Mouse (Mus musculus): ENCODE measurements at regions not wholly inside any gene's neighbourhood (a gene's known extent, or its start where the extent isn't known, plus 50 kb on each side); places are given as distances from the start of the nearest gene placed in this dataset.

- TF ChIP-seq CTCF (IDR thresholded peaks at IDR 0.05), result no peak
- H3K4me3 ChIP-seq (ENCODE audit: low read depth, low read length), result no peak overlapping the region
- no peak overlapping the region for H3K9ac ChIP-seq (replicated peaks; ENCODE audit: low read length, poor library complexity, severe bottlenecking)
- no peak overlapping the region for H3K4me2 ChIP-seq (ENCODE audit: low read depth, low read length, poor library complexity, severe bottlenecking)
- no peak for ATAC-seq (ENCODE audit: low FRiP score)
- no peaks in the 10 kb centered on the region for H3K27me3 ChIP-seq (ENCODE audit: insufficient read depth, low read length)
- no peak for DNase-seq (ENCODE audit: low spot score)
- no peaks in the 10 kb centered on the region for H3K9me3 ChIP-seq (ENCODE audit: low read length)
- H3K4me1 ChIP-seq (ENCODE audit: insufficient read depth, low read length), result no peaks in the 10 kb centered on the region
- WGBS, result 89% methylated on average over 1 of the region's 1 CpGs
- no peak overlapping the region for H3K27ac ChIP-seq (ENCODE audit: low read depth, low read length)
- H3K36me3 ChIP-seq (ENCODE audit: insufficient read depth, low read length), result no peaks in the 10 kb centered on the region
These were observed 881.9 kb upstream of the Gm5150 start for GRCm38 (mm10) chr3:16888132-16888531.

- Histone ChIP-seq H3K27me3 (ENCODE audit: insufficient read depth, low read length) (no peaks in the 10 kb centered on the region), H3K27ac (ENCODE audit: low read depth, low read length) (peak overlapping the region; percentile 26; the same call in 1 of the 2 replicates), H3K4me1 (ENCODE audit: insufficient read depth, low read length) (peaks cover 2% of the 10 kb centered on the region; the same call in 1 of the 2 replicates), H3K4me2 (ENCODE audit: low read depth, low read length, poor library complexity, severe bottlenecking) (no peak overlapping the region), H3K9ac (replicated peaks; ENCODE audit: low read length, poor library complexity, severe bottlenecking) (no peak overlapping the region), H3K9me3 (ENCODE audit: low read length) (no peaks in the 10 kb centered on the region), H3K36me3 (ENCODE audit: insufficient read depth, low read length) (no peaks in the 10 kb centered on the region), H3K4me3 (ENCODE audit: low read depth, low read length) (no peak overlapping the region)
- no peak for TF ChIP-seq CTCF (IDR thresholded peaks at IDR 0.05)
- DNase-seq (ENCODE audit: low spot score) (no peak), ATAC-seq (ENCODE audit: low FRiP score) (no peak; the same call in 1 of the 2 replicates)
- 56% methylated on average over 2 of the region's 2 CpGs for WGBS
These were observed 866.3 kb upstream of the Gm5150 start for GRCm38 (mm10) chr3:16872337-16873117.

- Histone ChIP-seq H3K9ac (replicated peaks; ENCODE audit: low read length, poor library complexity, severe bottlenecking) (no peak overlapping the region), H3K9me3 (ENCODE audit: low read length) (no peaks in the 10 kb centered on the region), H3K36me3 (ENCODE audit: insufficient read depth, low read length) (no peaks in the 10 kb centered on the region), H3K4me3 (ENCODE audit: low read depth, low read length) (no peak overlapping the region), H3K4me1 (ENCODE audit: insufficient read depth, low read length) (no peaks in the 10 kb centered on the region), H3K27me3 (ENCODE audit: insufficient read depth, low read length) (no peaks in the 10 kb centered on the region), H3K27ac (ENCODE audit: low read depth, low read length) (no peak overlapping the region), H3K4me2 (ENCODE audit: low read depth, low read length, poor library complexity, severe bottlenecking) (no peak overlapping the region)
- WGBS, result 20% methylated on average over 1 of the region's 1 CpGs
- DNase-seq (ENCODE audit: low spot score) (no peak), ATAC-seq (ENCODE audit: low FRiP score) (peak; percentile 50; the same call in 1 of the 2 replicates)
- TF ChIP-seq CTCF (IDR thresholded peaks at IDR 0.05), result no peak
These were observed 853.8 kb upstream of the Gm5150 start for GRCm38 (mm10) chr3:16860034-16860433.

GRCm38 (mm10) chr3:16858931-16859330 is 852.7 kb upstream of the Gm5150 start:
- no peak overlapping the region for H3K4me3 ChIP-seq (ENCODE audit: low read depth, low read length)
- H3K4me2 ChIP-seq (ENCODE audit: low read depth, low read length, poor library complexity, severe bottlenecking), result no peak overlapping the region
- no peaks in the 10 kb centered on the region for H3K27me3 ChIP-seq (ENCODE audit: insufficient read depth, low read length)
- no peaks in the 10 kb centered on the region for H3K9me3 ChIP-seq (ENCODE audit: low read length)
- ATAC-seq (ENCODE audit: low FRiP score), result no peak
- no peak overlapping the region for H3K27ac ChIP-seq (ENCODE audit: low read depth, low read length)
- no peaks in the 10 kb centered on the region for H3K36me3 ChIP-seq (ENCODE audit: insufficient read depth, low read length)
- no peaks in the 10 kb centered on the region for H3K4me1 ChIP-seq (ENCODE audit: insufficient read depth, low read length)
- no peak overlapping the region for H3K9ac ChIP-seq (replicated peaks; ENCODE audit: low read length, poor library complexity, severe bottlenecking)
- TF ChIP-seq CTCF (IDR thresholded peaks at IDR 0.05), result no peak
- no peak for DNase-seq (ENCODE audit: low spot score)
- 60% methylated on average over 2 of the region's 2 CpGs for WGBS

- H3K27me3 ChIP-seq (ENCODE audit: insufficient read depth, low read length), result no peaks in the 10 kb centered on the region
- no peak overlapping the region for H3K4me3 ChIP-seq (ENCODE audit: low read depth, low read length)
- no peak for TF ChIP-seq CTCF (IDR thresholded peaks at IDR 0.05)
- no peaks in the 10 kb centered on the region for H3K9me3 ChIP-seq (ENCODE audit: low read length)
- peak overlapping the region; percentile 86 for H3K27ac ChIP-seq (ENCODE audit: low read depth, low read length)
- DNase-seq (ENCODE audit: low spot score) (peak; percentile 39), ATAC-seq (ENCODE audit: low FRiP score) (no peak)
- WGBS, result 34% methylated on average over 2 of the region's 2 CpGs
- H3K9ac ChIP-seq (replicated peaks; ENCODE audit: low read length, poor library complexity, severe bottlenecking), result no peak overlapping the region
- no peaks in the 10 kb centered on the region for H3K36me3 ChIP-seq (ENCODE audit: insufficient read depth, low read length)
- H3K4me1 ChIP-seq (ENCODE audit: insufficient read depth, low read length), result no peaks in the 10 kb centered on the region
- H3K4me2 ChIP-seq (ENCODE audit: low read depth, low read length, poor library complexity, severe bottlenecking), result no peak overlapping the region
These were observed 849.0 kb upstream of the Gm5150 start for GRCm38 (mm10) chr3:16855251-16855650.

GRCm38 (mm10) chr3:16853992-16854391 is 847.8 kb upstream of the Gm5150 start:
- H3K4me1 ChIP-seq (ENCODE audit: insufficient read depth, low read length), result no peaks in the 10 kb centered on the region
- H3K27ac ChIP-seq (ENCODE audit: low read depth, low read length), result peak overlapping the region; percentile 86
- peak overlapping the region; percentile 42; the same call in 1 of the 2 replicates for H3K9ac ChIP-seq (replicated peaks; ENCODE audit: low read length, poor library complexity, severe bottlenecking)
- DNase-seq (ENCODE audit: low spot score) (peak; percentile 74), ATAC-seq (ENCODE audit: low FRiP score) (peak; percentile 90)
- no peak overlapping the region for H3K4me3 ChIP-seq (ENCODE audit: low read depth, low read length)
- WGBS, result 22% methylated on average over 5 of the region's 5 CpGs
- H3K27me3 ChIP-seq (ENCODE audit: insufficient read depth, low read length), result no peaks in the 10 kb centered on the region
- H3K4me2 ChIP-seq (ENCODE audit: low read depth, low read length, poor library complexity, severe bottlenecking), result 0 out of 2 replicates have a peak overlapping the region, but pooled peaks have one; percentile 10
- TF ChIP-seq CTCF (IDR thresholded peaks at IDR 0.05), result peak; percentile 72
- H3K36me3 ChIP-seq (ENCODE audit: insufficient read depth, low read length), result no peaks in the 10 kb centered on the region
- no peaks in the 10 kb centered on the region for H3K9me3 ChIP-seq (ENCODE audit: low read length)

Data from midbrain, postnatal 0 days (tissue).